In the genomic region with DNA sequence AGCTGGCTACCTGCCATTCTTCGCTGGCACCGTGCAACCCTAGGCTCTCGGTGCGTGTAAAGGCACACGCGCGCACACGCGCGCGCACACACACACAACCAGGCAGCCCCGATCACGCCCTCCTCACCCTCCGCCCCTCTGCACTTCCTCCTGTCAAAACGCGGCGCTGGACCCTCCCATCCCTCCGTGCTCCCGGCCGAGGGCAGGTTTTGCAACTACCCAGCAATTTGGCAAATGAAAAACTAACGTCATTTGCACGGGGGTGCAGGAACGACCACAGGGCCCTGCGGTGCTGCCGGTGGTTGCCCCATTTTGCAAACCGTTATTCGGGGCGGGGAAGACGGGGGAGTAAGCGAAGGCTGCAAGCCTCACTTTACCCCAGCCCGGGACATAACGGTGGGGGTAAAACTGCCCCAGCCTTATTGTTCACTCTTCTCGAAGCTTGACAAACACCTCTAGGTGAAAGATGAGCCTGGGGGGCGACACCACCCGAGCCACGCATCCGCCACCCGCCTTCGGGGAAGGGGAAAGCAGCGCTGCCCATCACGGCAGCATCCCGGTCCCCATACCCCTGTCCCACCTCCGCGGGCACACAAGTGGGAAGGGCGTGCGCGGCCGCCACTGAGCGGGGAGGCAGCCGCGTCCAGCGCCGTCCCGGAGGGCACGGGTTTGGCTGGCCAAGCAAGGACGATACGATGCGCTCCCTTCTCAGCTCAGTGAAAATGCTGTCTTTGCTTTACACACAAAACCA, we compare ENCODE assay signal across 8 mouse cellular contexts. TPM values are rescaled to one million over a fixed set of nuclear protein-coding genes. Genes with fewer than 3 reads are reported as not detected.
DNase-seq lines count a peak whose midpoint lies in the region; ATAC-seq and TF ChIP-seq lines count a peak whose summit lies in the region.

No protein-coding gene starts in this region.

- no peaks in the 10 kb centered on the region; the same call in 1 of the 2 replicates for H3K9me3 ChIP-seq in erythroblast, embryonic 14.5 days (ENCODE audit: control insufficient read depth, low read length)
- no peaks in the 10 kb centered on the region for H3K9me3 ChIP-seq in embryonic facial prominence, embryonic 10.5 days
- H3K9me3 ChIP-seq in limb, embryonic 14.5 days (ENCODE audit: control insufficient read depth, low read length), result no peaks in the 10 kb centered on the region
- H3K9me3 ChIP-seq in midbrain, embryonic 16.5 days (replicated peaks; ENCODE audit: control insufficient read depth, low read length, poor library complexity, severe bottlenecking), result no peaks in the 10 kb centered on the region

- DNase-seq in embryonic facial prominence, embryonic 10.5 days (ENCODE audit: low spot score), result peak; percentile 76
- peak; percentile 51 to 52 for DNase-seq in heart, adult 18-20 months
- peak; percentile 46 for DNase-seq in kidney, adult 2 months
- peak; percentile 68 for DNase-seq in limb, embryonic 14.5 days (ENCODE audit: low spot score)

- peak overlapping the region; percentile 71 for H3K9ac ChIP-seq in limb, embryonic 14.5 days (ENCODE audit: low read depth, low read length, severe bottlenecking)
- peak overlapping the region; percentile 100 for H3K9ac ChIP-seq in midbrain, embryonic 16.5 days (ENCODE audit: low read depth, low read length)

- H3K27me3 ChIP-seq in erythroblast, embryonic 14.5 days (ENCODE audit: control insufficient read depth), result peaks cover 39% of the 10 kb centered on the region
- H3K27me3 ChIP-seq in embryonic facial prominence, embryonic 10.5 days (replicated peaks; ENCODE audit: low read depth, poor library complexity, severe bottlenecking), result peaks cover 56% of the 10 kb centered on the region
- no peaks in the 10 kb centered on the region for H3K27me3 ChIP-seq in kidney, adult 2 months (replicated peaks; ENCODE audit: control insufficient read depth, insufficient read depth, low read length)
- H3K27me3 ChIP-seq in limb, embryonic 14.5 days (ENCODE audit: control insufficient read depth, insufficient read depth, low read length), result no peaks in the 10 kb centered on the region
- H3K27me3 ChIP-seq in midbrain, embryonic 16.5 days (ENCODE audit: control insufficient read depth, insufficient read depth, low read depth, low read length), result no peaks in the 10 kb centered on the region
- H3K27me3 ChIP-seq in testis, adult 2 months (ENCODE audit: control insufficient read depth, insufficient read depth, low read length), result no peaks in the 10 kb centered on the region

- H3K36me3 ChIP-seq in erythroblast, embryonic 14.5 days (ENCODE audit: control insufficient read depth), result no peaks in the 10 kb centered on the region
- H3K36me3 ChIP-seq in embryonic facial prominence, embryonic 10.5 days (replicated peaks), result no peaks in the 10 kb centered on the region
- no peaks in the 10 kb centered on the region for H3K36me3 ChIP-seq in kidney, adult 2 months (ENCODE audit: control insufficient read depth, insufficient read depth, low read length)
- H3K36me3 ChIP-seq in limb, embryonic 14.5 days (ENCODE audit: control insufficient read depth, insufficient read depth, low read length), result no peaks in the 10 kb centered on the region
- no peaks in the 10 kb centered on the region for H3K36me3 ChIP-seq in midbrain, embryonic 16.5 days (ENCODE audit: control insufficient read depth, insufficient read depth, low read length)
- no peaks in the 10 kb centered on the region for H3K36me3 ChIP-seq in testis, adult 2 months (ENCODE audit: control insufficient read depth, insufficient read depth, low read length)

- peaks cover 6% of the 10 kb centered on the region for H3K4me1 ChIP-seq in erythroblast, embryonic 14.5 days (ENCODE audit: control insufficient read depth)
- peaks cover 20% of the 10 kb centered on the region for H3K4me1 ChIP-seq in embryonic facial prominence, embryonic 10.5 days
- H3K4me1 ChIP-seq in kidney, adult 2 months (ENCODE audit: control insufficient read depth, insufficient read depth, low read length), result no peaks in the 10 kb centered on the region
- peaks cover 15% of the 10 kb centered on the region; the same call in 1 of the 2 replicates for H3K4me1 ChIP-seq in limb, embryonic 14.5 days (ENCODE audit: control insufficient read depth, insufficient read depth, low read length)
- peaks cover 33% of the 10 kb centered on the region for H3K4me1 ChIP-seq in midbrain, embryonic 16.5 days (ENCODE audit: control insufficient read depth, insufficient read depth, low read length)
- peaks cover 20% of the 10 kb centered on the region for H3K4me1 ChIP-seq in testis, adult 2 months (ENCODE audit: control insufficient read depth, insufficient read depth, low read length)

- peak overlapping the region; percentile 24 for H3K4me3 ChIP-seq in erythroblast, embryonic 14.5 days (replicated peaks)
- H3K4me3 ChIP-seq in embryonic facial prominence, embryonic 10.5 days, result peak overlapping the region; percentile 77
- peak overlapping the region; percentile 70 for H3K4me3 ChIP-seq in kidney, adult 2 months (ENCODE audit: insufficient read depth, low read depth, low read length)
- peak overlapping the region; percentile 81 for H3K4me3 ChIP-seq in limb, embryonic 14.5 days (replicated peaks; ENCODE audit: low read length)
- peak overlapping the region; percentile 99 for H3K4me3 ChIP-seq in midbrain, embryonic 16.5 days (ENCODE audit: low read depth, low read length)
- H3K4me3 ChIP-seq in testis, adult 2 months (ENCODE audit: control insufficient read depth, low read depth, low read length), result peak overlapping the region; percentile 59

- H3K27ac ChIP-seq in embryonic facial prominence, embryonic 10.5 days (replicated peaks), result peak overlapping the region; percentile 85
- no peak overlapping the region for H3K27ac ChIP-seq in kidney, adult 2 months (ENCODE audit: insufficient read depth, low read depth, low read length)
- H3K27ac ChIP-seq in limb, embryonic 14.5 days (replicated peaks; ENCODE audit: low read depth, low read length), result peak overlapping the region; percentile 61
- H3K27ac ChIP-seq in midbrain, embryonic 16.5 days (ENCODE audit: low read length), result peak overlapping the region; percentile 99
- no peak overlapping the region for H3K27ac ChIP-seq in testis, adult 2 months (ENCODE audit: control insufficient read depth, insufficient read depth, low read depth, low read length)

- peak overlapping the region; percentile 95 for H3K4me2 ChIP-seq in limb, embryonic 14.5 days (replicated peaks; ENCODE audit: low read depth, low read length, severe bottlenecking)
- H3K4me2 ChIP-seq in midbrain, embryonic 16.5 days (ENCODE audit: low read length), result peak overlapping the region; percentile 66

- under 1% methylated on average over 58 of the region's 58 CpGs for WGBS in embryonic facial prominence, embryonic 10.5 days
- 1% methylated on average over 58 of the region's 58 CpGs for WGBS in kidney, adult 2 months
- under 1% methylated on average over 55 of the region's 58 CpGs for WGBS in limb, embryonic 14.5 days
- 0% methylated on average over 58 of the region's 58 CpGs for WGBS in midbrain, embryonic 16.5 days

- TF ChIP-seq CTCF in kidney, adult 2 months (conservative IDR thresholded peaks at IDR 0.05; ENCODE audit: insufficient read depth, insufficient read length, low read depth, low read length), result no peak
- TF ChIP-seq CTCF in testis, adult 2 months (IDR thresholded peaks at IDR 0.05; ENCODE audit: control insufficient read depth, insufficient read depth, insufficient replicate concordance, low read depth, low read length), result no peak

- ATAC-seq in erythroblast, adult 5-6 weeks (replicated peaks; ENCODE audit: low FRiP score, poor library complexity, severe bottlenecking), result no peak
- peak; percentile 58 for ATAC-seq in limb, embryonic 14.5 days (ENCODE audit: low FRiP score, low read depth)
- peak; percentile 85 for ATAC-seq in midbrain, embryonic 16.5 days

- no peak for TF ChIP-seq POLR2A in kidney, adult 2 months (IDR thresholded peaks at IDR 0.05; ENCODE audit: low read depth, low read length)
- no peak for TF ChIP-seq POLR2A in limb, embryonic 14.5 days (IDR thresholded peaks at IDR 0.05; ENCODE audit: borderline replicate concordance, extremely low read depth, insufficient read depth, insufficient read length)
- no peak for TF ChIP-seq POLR2A in testis, adult 2 months (IDR thresholded peaks at IDR 0.05; ENCODE audit: control insufficient read depth, low read depth, low read length)

RNA-seq across cellular contexts. Expression of a gene that starts 0.7 kb away (rescaled TPM):
- 0.01 TPM in 1 of 2 replicates, not detected in the other for polyA plus RNA-seq in erythroblast, embryonic 14.5 days (2012)
- total RNA-seq in erythroblast, adult 5-6 weeks (2015; ENCODE audit: low replicate concordance), result 8.1 and 13.0 TPM in 2 replicates
- 4.6 and 7.6 TPM in 2 replicates for total RNA-seq in erythroblast, adult 5-6 weeks (2017; ENCODE audit: low replicate concordance)
- polyA plus RNA-seq in embryonic facial prominence, embryonic 10.5 days (2016; fragmentation: Nextera tagmentation; extraction: Ambion mirVana), result 35.2 and 39.1 TPM in 2 replicates
- 1 to 10 TPM; 3.8 to 4.2 TPM for total RNA-seq in heart, adult 18-20 months (2021)
- polyA plus RNA-seq in kidney, adult 2 months (2012; rRNA removed), result 2.6 and 3.2 TPM in 2 replicates
- 31.1 and 32.8 TPM in 2 replicates for polyA plus RNA-seq in limb, embryonic 14.5 days (2012; rRNA removed)
- polyA plus RNA-seq in limb, embryonic 14.5 days (2014; fragmentation: Nextera tagmentation; extraction: Ambion mirVana), result 62.5 and 77.3 TPM in 2 replicates
- polyA plus RNA-seq in midbrain, embryonic 16.5 days (2015; fragmentation: Nextera tagmentation; extraction: Ambion mirVana), result 600 and 646 TPM in 2 replicates
- 5.5 and 5.9 TPM in 2 replicates for polyA plus RNA-seq in testis, adult 2 months (2012; rRNA removed)

Comparison
In these comparisons a context has a peak if more than half of its experiments do, and no peak if none do; other contexts are left out.
1. H3K4me3 ChIP-seq: peak in every context shown above with its lines; median percentile 99 in midbrain, embryonic 16.5 days; 81 in limb, embryonic 14.5 days; 77 in embryonic facial prominence, embryonic 10.5 days; 70 in kidney, adult 2 months; 59 in testis, adult 2 months; 24 in erythroblast, embryonic 14.5 days.
2. H3K27ac ChIP-seq: peak in embryonic facial prominence, embryonic 10.5 days (single experiment), limb, embryonic 14.5 days (single experiment) and midbrain, embryonic 16.5 days (single experiment); none in kidney, adult 2 months (single experiment) and testis, adult 2 months (single experiment).
3. Peak in every context shown above with its lines, with median percentiles within 50 percentile points of each other: DNase-seq.